Mouse (Mus musculus) lung, embryonic 14.5 days (tissue): ENCODE measurements around the gene 4930451I11Rik. TPM values are rescaled to one million over a fixed set of nuclear protein-coding genes. Genes with fewer than 3 reads are reported as not detected.

Source experiments
- ATAC-seq: fragments of 200-750 bp; cut with Nextera tagmentation; 2 replicates; pipeline ENCODE4 v1.8.0; 2017; ENCODE audit warnings: mild to moderate bottlenecking, moderate TSS enrichment, moderate library complexity; ENCODE audit not compliant: insufficient read depth
- DNase-seq: peaks from one replicate; pipeline ENCODE4 v3.0.0-alpha.2; 2015
- H3K27ac ChIP-seq: fragments of 300-500 bp; sonication (generic); 2 replicates; pipeline ENCODE4 v1.5.1; 2014; ENCODE audit warnings: low read depth, mild to moderate bottlenecking, moderate library complexity
- H3K27me3 ChIP-seq: fragments of 300-500 bp; sonication (generic); 2 replicates; pipeline ENCODE4 v1.6.1; 2014; ENCODE audit warnings: low read length, control low read depth; ENCODE audit not compliant: insufficient read depth
- H3K36me3 ChIP-seq: fragments of 300-500 bp; sonication (generic); 2 replicates; pipeline ENCODE4 v1.6.1; 2014; ENCODE audit warnings: control low read depth; ENCODE audit not compliant: insufficient read depth
- H3K4me1 ChIP-seq: fragments of 300-500 bp; sonication (generic); 2 replicates; pipeline ENCODE4 v1.6.1; 2014; ENCODE audit warnings: antibody characterized with exemption, control low read depth; ENCODE audit not compliant: insufficient read depth
- H3K4me2 ChIP-seq: fragments of 300-500 bp; sonication (generic); 2 replicates; pipeline ENCODE4 v1.6.1; 2014; ENCODE audit warnings: mild to moderate bottlenecking
- H3K4me3 ChIP-seq: fragments of 300-500 bp; sonication (generic); 2 replicates; pipeline ENCODE4 v1.5.1; 2014; ENCODE audit warnings: low read depth, low read length
- H3K9ac ChIP-seq: fragments of 300-500 bp; sonication (generic); 2 replicates; pipeline ENCODE4 v1.6.1; 2014
- H3K9me3 ChIP-seq: fragments of 300-500 bp; sonication (generic); 2 replicates; pipeline ENCODE4 v1.6.1; 2016; ENCODE audit warnings: low read depth, low read length, control low read depth
- CTCF ChIP-seq: IDR thresholded peaks from 2 replicates; pipeline ENCODE4 v1.5.1; 2016; ENCODE audit warnings: antibody characterized with exemption, low read depth
- WGBS: fragments of 180-500 bp; shearing (Covaris S2); extraction: QIAGEN DNeasy Blood & Tissue Kit; methylation state at CpG from one replicate; pipeline ENCODE4 v1.1.7; 2014; 5-methylcytosine and 5-hydroxymethylcytosine counted together
- polyA plus RNA-seq: library from polyadenylated mRNA; unstranded; fragments of >200 nt; fragmentation: Nextera tagmentation; extraction: Ambion mirVana; gene quantifications from 2 replicates; pipeline ENCODE4 v1.2.1, GENCODE M21; 2014

The 4930451I11Rik gene
- polyA plus RNA-seq = not detected in 2 replicates

- no peaks in the 10 kb centered on the region for H3K27me3 ChIP-seq
- no peak for DNase-seq
- no peak within 1 kb of the TSS for H3K9ac ChIP-seq
- H3K4me2 ChIP-seq = peak within 1 kb of the TSS; percentile 58
- no peak within 1 kb of the TSS for H3K27ac ChIP-seq
- H3K36me3 ChIP-seq = no peaks in the 10 kb centered on the region
- no peaks in the 10 kb centered on the region for H3K4me1 ChIP-seq
- TF ChIP-seq CTCF = no peak
- H3K9me3 ChIP-seq = no peaks in the 10 kb centered on the region
- WGBS = 58% methylated on average over 5 of the region's 5 CpGs
- ATAC-seq = no peak
- peak within 1 kb of the TSS; percentile 29 for H3K4me3 ChIP-seq
These were observed at the start of gene 4930451I11Rik for GRCm38 (mm10) chr7:126831539-126831938. Gene 4930451I11Rik (minus strand): TSS chr7:126831639.

- Histone ChIP-seq H3K4me3 (peak overlapping the region; percentile 81; the same call in 1 of the 2 replicates), H3K36me3 (peaks cover 45% of the 10 kb centered on the region), H3K27me3 (no peaks in the 10 kb centered on the region), H3K9ac (no peak overlapping the region; the same call in 1 of the 2 replicates), H3K4me2 (peak overlapping the region; percentile 99), H3K9me3 (no peaks in the 10 kb centered on the region), H3K4me1 (peaks cover 6% of the 10 kb centered on the region; the same call in 1 of the 2 replicates), H3K27ac (peak overlapping the region; percentile 72)
- no peak for TF ChIP-seq CTCF
- ATAC-seq (no peak), DNase-seq (peak; percentile 59)
- 67% methylated on average over 6 of the region's 6 CpGs for WGBS
These were observed 49.6 kb upstream of the 4930451I11Rik start for GRCm38 (mm10) chr7:126881040-126881439.

GRCm38 (mm10) chr7:126877239-126877638, 45.8 kb upstream of the 4930451I11Rik start:
- Histone ChIP-seq H3K27ac (no peak overlapping the region), H3K36me3 (peaks cover 83% of the 10 kb centered on the region), H3K9me3 (no peaks in the 10 kb centered on the region), H3K4me1 (peaks cover 6% of the 10 kb centered on the region; the same call in 1 of the 2 replicates), H3K9ac (no peak overlapping the region), H3K4me3 (no peak overlapping the region), H3K4me2 (no peak overlapping the region), H3K27me3 (no peaks in the 10 kb centered on the region)
- WGBS = 95% methylated on average over 1 of the region's 1 CpGs
- ATAC-seq (no peak), DNase-seq (no peak)
- no peak for TF ChIP-seq CTCF

GRCm38 (mm10) chr7:126870520-126870891, 39.1 kb upstream of the 4930451I11Rik start:
- no peaks in the 10 kb centered on the region for H3K4me1 ChIP-seq
- H3K27me3 ChIP-seq = no peaks in the 10 kb centered on the region
- no peaks in the 10 kb centered on the region for H3K9me3 ChIP-seq
- peaks cover 100% of the 10 kb centered on the region for H3K36me3 ChIP-seq
- H3K4me2 ChIP-seq = no peak overlapping the region
- WGBS = 91% methylated on average over 2 of the region's 2 CpGs
- no peak for ATAC-seq
- no peak overlapping the region for H3K27ac ChIP-seq
- no peak overlapping the region for H3K9ac ChIP-seq
- no peak for DNase-seq
- no peak overlapping the region for H3K4me3 ChIP-seq
- no peak for TF ChIP-seq CTCF

GRCm38 (mm10) chr7:126869780-126870519, 38.5 kb upstream of the 4930451I11Rik start:
- no peak overlapping the region for H3K27ac ChIP-seq
- peaks cover 100% of the 10 kb centered on the region for H3K36me3 ChIP-seq
- ATAC-seq = no peak
- TF ChIP-seq CTCF = no peak
- no peaks in the 10 kb centered on the region for H3K9me3 ChIP-seq
- DNase-seq = no peak
- 89% methylated on average over 23 of the region's 23 CpGs for WGBS
- no peak overlapping the region for H3K9ac ChIP-seq
- H3K4me1 ChIP-seq = no peaks in the 10 kb centered on the region
- no peak overlapping the region for H3K4me2 ChIP-seq
- H3K27me3 ChIP-seq = no peaks in the 10 kb centered on the region
- no peak overlapping the region for H3K4me3 ChIP-seq

GRCm38 (mm10) chr7:126868003-126868402, 36.6 kb upstream of the 4930451I11Rik start:
- no peak for TF ChIP-seq CTCF
- no peaks in the 10 kb centered on the region for H3K9me3 ChIP-seq
- no peaks in the 10 kb centered on the region; the same call in 1 of the 2 replicates for H3K4me1 ChIP-seq
- no peak for DNase-seq
- 73% methylated on average over 12 of the region's 12 CpGs for WGBS
- no peak for ATAC-seq
- no peak overlapping the region for H3K9ac ChIP-seq
- no peak overlapping the region for H3K4me2 ChIP-seq
- no peak overlapping the region for H3K27ac ChIP-seq
- peaks cover 98% of the 10 kb centered on the region for H3K36me3 ChIP-seq
- H3K27me3 ChIP-seq = no peaks in the 10 kb centered on the region
- no peak overlapping the region for H3K4me3 ChIP-seq

GRCm38 (mm10) chr7:126867534-126867933, 36.1 kb upstream of the 4930451I11Rik start:
- ATAC-seq (no peak), DNase-seq (no peak)
- Histone ChIP-seq H3K27me3 (no peaks in the 10 kb centered on the region), H3K4me1 (no peaks in the 10 kb centered on the region; the same call in 1 of the 2 replicates), H3K9ac (no peak overlapping the region), H3K27ac (no peak overlapping the region), H3K4me2 (no peak overlapping the region), H3K36me3 (peaks cover 93% of the 10 kb centered on the region), H3K4me3 (no peak overlapping the region), H3K9me3 (no peaks in the 10 kb centered on the region)
- WGBS = 71% methylated on average over 2 of the region's 2 CpGs
- TF ChIP-seq CTCF = no peak
